Mouse (Mus musculus) sigmoid colon, adult 10 weeks (tissue): ENCODE results near the gene Aadacl4. TPM values are rescaled to one million over a fixed set of nuclear protein-coding genes. Genes with fewer than 3 reads are reported as not detected.

Experiments
- polyA plus RNA-seq: library from polyadenylated mRNA; stranded (reverse); fragments of 350-450 nt; fragmentation: Illumina TruSeq; extraction: RNeasy Lipid Tissue Mini Kit (QIAGEN cat#74804); gene quantifications from one replicate; pipeline ENCODE4 v1.2.3, GENCODE M21; 2014; ENCODE audit warnings: low read depth, low replicate concordance

The Aadacl4 gene
- polyA plus RNA-seq = not detected

DNA sequence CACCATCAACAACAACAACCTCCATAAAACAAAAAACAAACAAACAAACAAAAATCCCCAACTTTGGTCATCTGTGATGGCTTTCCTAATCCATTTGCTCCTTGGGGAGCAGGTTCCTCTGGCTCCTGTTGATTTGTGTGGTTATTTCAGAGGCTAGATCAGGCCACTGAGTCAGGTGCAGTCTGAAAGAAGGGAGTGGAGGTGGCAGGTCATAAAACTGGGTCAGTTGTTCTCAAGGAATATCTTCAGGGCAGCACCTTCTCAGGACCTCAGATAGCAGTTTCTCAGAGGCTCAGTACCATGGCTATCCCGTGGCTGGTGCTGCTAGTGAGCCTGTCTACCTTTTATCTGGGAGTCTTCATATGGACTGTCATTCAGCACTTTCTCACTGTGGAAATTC lies at the start of gene Aadacl4:
Gene Aadacl4, plus strand, starts transcription at position 301 of the 400 bp plus-strand sequence.

GRCm38 (mm10) chr4:144565034-144565433 lies 48.5 kb upstream of the Aadacl4 start, which contains the start of gene Gm13124:
Gene Gm13124, minus strand, starts transcription at chr4:144565134.

Other genes with a start within 250 kb of the Aadacl4 start
- gene Pramef20, start 235.8 kb upstream of the Aadacl4 start, polyA plus RNA-seq = not detected
- gene Pramef12, start 205.2 kb upstream of the Aadacl4 start, polyA plus RNA-seq = not detected
- not detected for gene 1700012P22Rik, start 174.9 kb upstream of the Aadacl4 start, polyA plus RNA-seq
- not detected for gene Gm9944, start 160.4 kb upstream of the Aadacl4 start, polyA plus RNA-seq
- gene Aadacl3, start 150.0 kb upstream of the Aadacl4 start, polyA plus RNA-seq = not detected
- gene 9430007A20Rik, start 93.9 kb upstream of the Aadacl4 start, polyA plus RNA-seq = not detected
- not detected for gene Gm13124, start 48.6 kb upstream of the Aadacl4 start, polyA plus RNA-seq
- gene Gm436, start 72.7 kb downstream of the Aadacl4 start, polyA plus RNA-seq = not detected
- gene Gm13178, start 107.7 kb downstream of the Aadacl4 start, polyA plus RNA-seq = not detected
- gene Gm438, start 172.9 kb downstream of the Aadacl4 start, polyA plus RNA-seq = not detected